Mouse (Mus musculus) midbrain, embryonic 16.5 days (tissue): ENCODE data around the gene Snx17. TPM values are rescaled to one million over a fixed set of nuclear protein-coding genes. Genes with fewer than 3 reads are reported as not detected.

Experiments
- ATAC-seq: fragments of 200-750 bp; cut with Nextera tagmentation; 2 replicates; pipeline ENCODE4 v1.8.0; 2017; ENCODE audit warnings: moderate TSS enrichment
- H3K27ac ChIP-seq: fragments of 300-500 bp; sonication (generic); 2 replicates; pipeline ENCODE4 v1.5.1; 2014; ENCODE audit warnings: mild to moderate bottlenecking, low read length, mixed read lengths
- H3K27me3 ChIP-seq: fragments of 300-500 bp; sonication (generic); 2 replicates; pipeline ENCODE4 v1.6.1; 2014; ENCODE audit warnings: low read depth, low read length, mixed read lengths; ENCODE audit not compliant: control insufficient read depth, insufficient read depth
- H3K36me3 ChIP-seq: fragments of 300-500 bp; sonication (generic); 2 replicates; pipeline ENCODE4 v1.6.1; 2014; ENCODE audit warnings: mild to moderate bottlenecking, low read length, moderate library complexity, mixed read lengths; ENCODE audit not compliant: control insufficient read depth, insufficient read depth
- H3K4me1 ChIP-seq: fragments of 300-500 bp; sonication (generic); 2 replicates; pipeline ENCODE4 v1.6.1; 2014; ENCODE audit warnings: mild to moderate bottlenecking, low read length, mixed read lengths; ENCODE audit not compliant: control insufficient read depth, insufficient read depth
- H3K4me2 ChIP-seq: fragments of 300-500 bp; sonication (generic); 2 replicates; pipeline ENCODE4 v1.6.1; 2014; ENCODE audit warnings: mild to moderate bottlenecking, low read length, mixed read lengths
- H3K4me3 ChIP-seq: fragments of 300-500 bp; sonication (generic); 2 replicates; pipeline ENCODE4 v1.5.1; 2014; ENCODE audit warnings: low read depth, mild to moderate bottlenecking, low read length, moderate library complexity, mixed read lengths
- H3K9ac ChIP-seq: fragments of 300-500 bp; sonication (generic); 2 replicates; pipeline ENCODE4 v1.6.1; 2014; ENCODE audit warnings: low read depth, low read length, mixed read lengths
- H3K9me3 ChIP-seq: fragments of 300-500 bp; sonication (generic); replicated peaks from 2 replicates; pipeline ENCODE4 v1.6.1; 2014; ENCODE audit warnings: mild to moderate bottlenecking, low read length, mixed read lengths; ENCODE audit not compliant: control insufficient read depth, poor library complexity, severe bottlenecking
- WGBS: fragments of 180-500 bp; shearing (Covaris S2); extraction: QIAGEN DNeasy Blood & Tissue Kit; methylation state at CpG from one replicate; pipeline ENCODE4 v1.1.7; 2014; 5-methylcytosine and 5-hydroxymethylcytosine counted together
- polyA plus RNA-seq: library from polyadenylated mRNA; unstranded; fragments of >200 nt; fragmentation: Nextera tagmentation; extraction: Ambion mirVana; gene quantifications from 2 replicates; pipeline ENCODE4 v1.2.1, GENCODE M21; 2015

Gene Snx17
- polyA plus RNA-seq, 1 experiment from 2014 or later: 117 TPM

- H3K9ac ChIP-seq: no peak overlapping the region
- WGBS: 90% methylated on average over 16 of the region's 16 CpGs
- H3K4me2 ChIP-seq: peak overlapping the region; percentile 96; the same call in 1 of the 2 replicates
- H3K9me3 ChIP-seq: no peaks in the 10 kb centered on the region
- no peak overlapping the region for H3K27ac ChIP-seq
- no peaks in the 10 kb centered on the region for H3K27me3 ChIP-seq
- no peak overlapping the region for H3K4me3 ChIP-seq
- no peak for ATAC-seq
- peaks cover 20% of the 10 kb centered on the region for H3K4me1 ChIP-seq
- peaks cover 56% of the 10 kb centered on the region for H3K36me3 ChIP-seq
Observed at GRCm38 (mm10) chr5:31194486-31195485, 1.8 kb downstream of the Snx17 start.

- Histone ChIP-seq H3K4me2 (no peak overlapping the region), H3K9me3 (peaks cover 5% of the 10 kb centered on the region), H3K4me1 (peaks cover 23% of the 10 kb centered on the region), H3K27me3 (no peaks in the 10 kb centered on the region), H3K27ac (no peak overlapping the region), H3K4me3 (no peak overlapping the region), H3K9ac (no peak overlapping the region), H3K36me3 (peaks cover 54% of the 10 kb centered on the region)
- WGBS: 93% methylated on average over 4 of the region's 4 CpGs
- no peak for ATAC-seq
Observed at GRCm38 (mm10) chr5:31195671-31196070, 2.6 kb downstream of the Snx17 start.

GRCm38 (mm10) chr5:31196207-31196606 is 3.2 kb downstream of the Snx17 start:
- Histone ChIP-seq H3K27ac (no peak overlapping the region), H3K36me3 (peaks cover 51% of the 10 kb centered on the region), H3K4me1 (peaks cover 29% of the 10 kb centered on the region), H3K27me3 (no peaks in the 10 kb centered on the region), H3K9me3 (peaks cover 5% of the 10 kb centered on the region), H3K4me3 (no peak overlapping the region), H3K9ac (no peak overlapping the region), H3K4me2 (no peak overlapping the region)
- no peak for ATAC-seq
- 97% methylated on average over 10 of the region's 10 CpGs for WGBS

- ATAC-seq: no peak
- Histone ChIP-seq H3K9ac (no peak overlapping the region), H3K27me3 (no peaks in the 10 kb centered on the region), H3K36me3 (peaks cover 51% of the 10 kb centered on the region), H3K4me2 (no peak overlapping the region), H3K4me3 (no peak overlapping the region), H3K27ac (no peak overlapping the region), H3K9me3 (peaks cover 5% of the 10 kb centered on the region), H3K4me1 (peaks cover 23% of the 10 kb centered on the region)
- 95% methylated on average over 12 of the region's 12 CpGs for WGBS
Observed at GRCm38 (mm10) chr5:31197072-31197471, 4.0 kb downstream of the Snx17 start.

- ATAC-seq: no peak
- Histone ChIP-seq H3K9me3 (peaks cover 5% of the 10 kb centered on the region), H3K4me3 (no peak overlapping the region), H3K4me1 (peaks cover 24% of the 10 kb centered on the region), H3K9ac (no peak overlapping the region), H3K36me3 (peaks cover 56% of the 10 kb centered on the region), H3K4me2 (no peak overlapping the region), H3K27me3 (no peaks in the 10 kb centered on the region), H3K27ac (no peak overlapping the region)
- 85% methylated on average over 9 of the region's 9 CpGs for WGBS
Observed at GRCm38 (mm10) chr5:31198170-31198569, 5.1 kb downstream of the Snx17 start.

GRCm38 (mm10) chr5:31198616-31199320 is 5.7 kb downstream of the Snx17 start:
- H3K4me2 ChIP-seq: no peak overlapping the region
- WGBS: 88% methylated on average over 5 of the region's 5 CpGs
- no peaks in the 10 kb centered on the region for H3K27me3 ChIP-seq
- no peak overlapping the region for H3K27ac ChIP-seq
- no peak overlapping the region for H3K9ac ChIP-seq
- peaks cover 60% of the 10 kb centered on the region for H3K36me3 ChIP-seq
- ATAC-seq: no peak
- peaks cover 5% of the 10 kb centered on the region for H3K9me3 ChIP-seq
- peaks cover 24% of the 10 kb centered on the region for H3K4me1 ChIP-seq
- no peak overlapping the region for H3K4me3 ChIP-seq

- H3K4me3 ChIP-seq: no peak overlapping the region
- H3K9me3 ChIP-seq: peaks cover 5% of the 10 kb centered on the region
- no peak overlapping the region for H3K9ac ChIP-seq
- WGBS: 93% methylated on average over 19 of the region's 19 CpGs
- H3K4me2 ChIP-seq: no peak overlapping the region
- peaks cover 63% of the 10 kb centered on the region for H3K36me3 ChIP-seq
- no peak overlapping the region for H3K27ac ChIP-seq
- ATAC-seq: no peak
- H3K4me1 ChIP-seq: peaks cover 18% of the 10 kb centered on the region
- no peaks in the 10 kb centered on the region for H3K27me3 ChIP-seq
Observed at GRCm38 (mm10) chr5:31199321-31199892, 6.4 kb downstream of the Snx17 start.

- ATAC-seq: no peak
- 88% methylated on average over 9 of the region's 9 CpGs for WGBS
- Histone ChIP-seq H3K4me1 (peaks cover 16% of the 10 kb centered on the region), H3K27me3 (no peaks in the 10 kb centered on the region), H3K9ac (no peak overlapping the region), H3K27ac (no peak overlapping the region), H3K4me2 (no peak overlapping the region), H3K36me3 (peaks cover 65% of the 10 kb centered on the region), H3K9me3 (peaks cover 5% of the 10 kb centered on the region), H3K4me3 (no peak overlapping the region)
Observed at GRCm38 (mm10) chr5:31199893-31200292, 6.9 kb downstream of the Snx17 start.
